Mouse (Mus musculus) kidney, postnatal 36 days (tissue): Measurements from ENCODE around the gene Cox7a2.

ENCODE experiments used
- DNase-seq, 2 experiments: peaks; one replicate each; pipeline ENCODE4 v3.0.0; 2021 to 2022; ENCODE audit warnings: mixed read lengths in 2 of 2

The Cox7a2 gene

GRCm38 (mm10) chr9:79730301-79730700 lies 29.4 kb downstream of the Cox7a2 start:
- peak in 1 of 2 experiments; percentile 33 for DNase-seq

- peak; percentile 41 to 60 for DNase-seq
Measured at GRCm38 (mm10) chr9:79723090-79723489, 36.6 kb downstream of the Cox7a2 start.

GRCm38 (mm10) chr9:79721056-79721455 lies 38.6 kb downstream of the Cox7a2 start:
- peak; percentile 42 to 74 for DNase-seq

- DNase-seq = no peak
Measured at GRCm38 (mm10) chr9:79720143-79720542, 39.5 kb downstream of the Cox7a2 start.

- DNase-seq = peak in 1 of 2 experiments; percentile 25
Measured at GRCm38 (mm10) chr9:79719451-79719850, 40.2 kb downstream of the Cox7a2 start.

- peak; percentile 40 to 56 for DNase-seq
Measured at GRCm38 (mm10) chr9:79718481-79719370, 41.0 kb downstream of the Cox7a2 start, which contains the start of gene Col12a1. Gene Col12a1, minus strand, starts transcription at chr9:79718831.

GRCm38 (mm10) chr9:79717836-79718475 lies 41.7 kb downstream of the Cox7a2 start:
- DNase-seq = peak in 1 of 2 experiments; percentile 48

- DNase-seq = peak; percentile 63 to 87
Measured at GRCm38 (mm10) chr9:79716909-79717835, 42.5 kb downstream of the Cox7a2 start.

GRCm38 (mm10) chr9:79716496-79716895 lies 43.2 kb downstream of the Cox7a2 start:
- DNase-seq = no peak

- DNase-seq = peak; percentile 77 to 92
Measured at GRCm38 (mm10) chr9:79714471-79715045, 45.1 kb downstream of the Cox7a2 start.
